Mouse (Mus musculus) layer of hippocampus, postnatal 10 days (tissue): ENCODE data around the gene Dach1. TPM values are rescaled to one million over a fixed set of nuclear protein-coding genes. Genes with fewer than 3 reads are reported as not detected.

Source experiments
- DNase-seq, 2 experiments: peaks; one replicate each; pipeline ENCODE4 v3.0.0; 2021; ENCODE audit warnings: low spot score in 2 of 2
- total RNA-seq, 2 experiments: library from RNA; stranded (reverse); gene quantifications; 2 replicates each; pipeline ENCODE4 v1.2.3; 2021

Dach1 gene
- total RNA-seq, 2 experiments from 2014 or later: 7.5 to 8.5 TPM

DNA sequence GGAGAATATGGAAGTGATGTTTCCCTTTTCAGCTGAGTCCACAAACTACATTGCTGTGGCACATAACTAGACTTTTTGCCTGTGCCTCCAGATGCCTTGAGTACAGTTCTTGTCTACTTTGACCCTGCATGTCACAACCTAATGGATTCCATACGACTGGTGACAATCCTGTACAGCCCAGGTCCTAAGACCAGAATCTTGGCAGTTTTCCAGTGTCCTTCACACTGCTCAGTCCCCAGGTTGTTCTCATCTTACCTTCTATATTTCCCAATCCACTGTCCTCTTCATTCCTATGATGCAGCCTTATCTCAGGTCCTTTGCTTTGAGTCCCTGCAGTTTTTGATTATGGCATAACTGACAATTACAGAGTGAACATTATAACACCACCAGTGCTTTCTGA lies 131.0 kb downstream of the Dach1 start:
- DNase-seq: no peak

- DNase-seq: no peak
Observed at GRCm38 (mm10) chr14:98037175-98037574, 132.4 kb downstream of the Dach1 start.

DNA sequence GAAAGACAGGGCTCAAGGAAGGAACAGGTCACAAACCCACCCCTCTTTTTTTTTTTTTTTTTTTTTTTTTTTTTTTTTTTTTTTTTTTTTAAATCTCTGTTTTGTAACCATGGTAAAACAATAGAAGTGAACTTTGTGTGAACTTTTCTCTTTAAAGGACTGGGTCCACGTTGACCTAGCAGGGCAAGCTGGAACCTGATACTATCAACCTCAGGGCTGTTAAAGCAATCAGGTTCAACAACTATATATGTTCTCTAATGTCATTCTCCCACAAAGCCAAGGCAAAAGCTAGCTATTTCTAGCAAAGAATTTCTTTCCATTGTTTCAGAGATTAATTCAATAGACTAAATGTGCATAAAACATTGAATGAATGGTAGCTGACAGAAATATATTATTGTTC lies 134.3 kb downstream of the Dach1 start:
- no peak for DNase-seq

- no peak for DNase-seq
Observed at GRCm38 (mm10) chr14:98023540-98023939, 146.0 kb downstream of the Dach1 start.

DNA sequence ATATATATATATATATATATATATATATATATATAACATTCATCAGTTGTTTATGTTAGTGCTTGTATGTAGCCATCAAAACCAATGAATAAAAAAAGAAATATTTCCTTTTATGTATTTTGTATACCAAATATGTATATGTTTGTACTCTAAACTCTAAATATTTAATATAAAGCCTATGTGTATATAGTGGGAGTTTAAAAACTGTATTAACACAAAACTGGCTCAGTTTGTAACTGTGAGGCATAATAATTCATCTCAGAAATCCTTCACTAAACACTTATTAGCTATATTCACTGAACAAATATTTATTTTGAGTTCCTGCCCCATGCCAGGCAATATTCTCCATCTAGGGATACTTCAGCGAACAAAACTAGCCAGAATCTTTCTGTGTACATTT lies 155.5 kb downstream of the Dach1 start:
- no peak for DNase-seq

DNA sequence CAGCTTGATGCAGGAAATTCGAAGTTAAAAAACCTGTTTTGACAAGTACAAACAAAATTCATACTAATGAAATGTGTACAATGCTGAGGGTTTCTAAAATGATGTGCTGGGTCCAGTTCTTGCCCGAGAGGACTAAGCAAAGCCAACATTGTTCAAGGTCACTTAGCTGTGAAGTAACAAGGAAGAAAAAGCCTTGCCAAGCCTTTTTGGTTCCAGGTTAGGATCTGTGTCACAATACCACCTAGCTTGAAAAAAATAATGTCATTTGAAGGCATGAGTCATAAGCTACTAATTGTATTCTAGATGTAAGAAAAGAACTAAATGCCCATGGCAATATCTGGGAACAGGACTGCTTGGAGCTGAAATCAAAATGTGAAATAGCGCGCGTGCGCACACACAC lies 161.1 kb downstream of the Dach1 start:
- no peak for DNase-seq

- no peak for DNase-seq
Observed at GRCm38 (mm10) chr14:98002021-98002680, 167.4 kb downstream of the Dach1 start.

DNA sequence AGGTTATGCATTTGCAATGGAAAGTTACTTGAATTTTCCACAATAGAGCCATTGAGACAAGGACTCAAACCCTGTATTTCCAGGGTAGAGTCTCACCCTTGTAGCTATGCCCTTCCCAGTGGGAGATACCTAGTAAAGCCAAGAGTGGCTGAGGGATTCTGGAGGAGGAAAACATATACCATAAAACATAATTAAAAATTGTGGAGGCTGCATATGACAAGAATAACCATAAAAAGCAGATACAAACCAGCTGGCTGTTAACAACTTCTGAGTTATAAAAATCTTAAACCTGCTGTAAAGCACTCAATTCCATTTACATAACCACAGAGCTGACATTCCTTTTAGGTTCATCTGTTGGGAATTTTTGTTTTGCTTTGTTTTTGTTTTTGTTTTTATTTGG lies 171.0 kb downstream of the Dach1 start:
- no peak for DNase-seq

DNA sequence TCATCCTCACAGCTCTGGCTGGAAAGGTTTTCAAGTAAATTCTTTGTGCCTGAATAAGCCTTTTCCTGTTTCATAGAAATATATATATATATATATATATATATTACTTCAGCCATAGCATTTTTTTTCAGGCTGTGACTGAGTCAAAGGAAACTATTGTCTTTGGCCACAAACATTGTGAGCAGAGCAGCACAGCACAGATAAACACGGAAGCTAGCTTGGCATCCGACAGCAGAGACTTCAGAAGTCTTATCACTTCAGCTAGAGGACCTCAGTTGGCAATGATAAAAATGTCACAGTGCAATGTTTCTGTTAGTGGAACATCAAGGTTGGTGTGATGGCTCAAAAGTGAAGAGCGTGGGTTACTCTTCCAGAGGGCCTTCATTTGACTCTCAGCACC lies 186.3 kb downstream of the Dach1 start:
- DNase-seq: no peak

- DNase-seq: no peak
Observed at GRCm38 (mm10) chr14:97982676-97983075, 186.9 kb downstream of the Dach1 start.

GRCm38 (mm10) chr14:97980879-97981278 lies 188.7 kb downstream of the Dach1 start:
- no peak for DNase-seq

GRCm38 (mm10) chr14:97976091-97976490 lies 193.5 kb downstream of the Dach1 start:
- no peak for DNase-seq

GRCm38 (mm10) chr14:97975447-97975846 lies 194.1 kb downstream of the Dach1 start:
- no peak for DNase-seq

- no peak for DNase-seq
Observed at GRCm38 (mm10) chr14:97964543-97965069, 205.0 kb downstream of the Dach1 start.

DNA sequence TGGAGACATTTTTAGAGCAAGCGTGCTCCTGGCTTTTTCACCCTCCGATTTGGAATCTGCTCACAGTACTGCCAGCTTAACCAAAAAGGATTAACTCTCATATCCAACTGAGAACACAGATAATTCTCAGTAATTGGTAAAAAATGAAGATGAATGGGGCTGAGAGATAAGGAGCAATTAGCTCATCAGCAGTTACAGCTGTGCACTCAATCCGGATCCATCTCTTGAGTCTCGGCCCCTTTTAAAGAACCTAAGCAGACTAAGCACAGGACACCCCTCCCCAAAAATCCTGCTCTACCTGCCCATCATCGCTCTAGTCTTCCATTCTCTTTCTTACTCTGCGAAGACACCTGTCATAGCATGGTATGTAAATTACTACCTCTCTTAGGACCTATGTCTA lies 205.9 kb downstream of the Dach1 start:
- no peak for DNase-seq

DNA sequence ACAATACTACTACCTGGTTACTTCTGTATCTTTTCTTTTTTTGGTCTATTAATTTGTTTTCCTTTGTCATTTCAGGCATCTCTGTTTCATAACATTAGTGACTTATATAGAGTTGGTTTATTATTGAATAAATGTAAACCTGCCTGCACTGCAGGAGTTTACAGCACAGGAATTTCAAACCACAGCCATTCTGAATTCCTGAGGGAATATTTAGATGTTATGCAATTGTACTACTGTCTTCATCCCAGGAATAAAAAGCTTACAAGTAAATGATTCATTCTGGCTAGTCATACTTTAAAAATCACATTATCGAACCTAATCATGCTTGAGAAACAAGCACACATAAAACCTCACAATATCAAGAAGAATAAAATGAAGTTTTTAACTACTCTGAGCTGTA lies 213.2 kb downstream of the Dach1 start:
- DNase-seq: no peak

DNA sequence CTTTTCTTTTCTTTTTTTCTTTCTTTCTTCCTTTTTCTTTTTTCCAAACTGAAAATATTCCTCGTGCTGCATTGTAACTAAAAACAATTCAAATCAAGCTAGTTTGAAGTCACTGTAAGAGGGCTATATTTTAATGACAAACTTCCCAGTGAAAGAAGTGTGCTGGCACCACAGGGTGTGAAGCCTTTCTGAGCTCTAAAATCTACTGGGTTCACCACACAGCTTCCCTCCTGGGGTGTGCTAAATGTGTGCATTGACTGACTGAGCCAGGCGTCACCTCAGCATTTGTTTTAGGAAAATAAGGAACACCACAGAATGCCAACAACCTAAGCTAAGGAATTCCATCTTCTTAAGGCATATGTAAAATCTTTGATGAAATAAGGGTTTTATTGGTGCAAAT lies 224.1 kb downstream of the Dach1 start:
- no peak for DNase-seq

- no peak for DNase-seq
Observed at GRCm38 (mm10) chr14:97944643-97945268, 224.8 kb downstream of the Dach1 start.

DNA sequence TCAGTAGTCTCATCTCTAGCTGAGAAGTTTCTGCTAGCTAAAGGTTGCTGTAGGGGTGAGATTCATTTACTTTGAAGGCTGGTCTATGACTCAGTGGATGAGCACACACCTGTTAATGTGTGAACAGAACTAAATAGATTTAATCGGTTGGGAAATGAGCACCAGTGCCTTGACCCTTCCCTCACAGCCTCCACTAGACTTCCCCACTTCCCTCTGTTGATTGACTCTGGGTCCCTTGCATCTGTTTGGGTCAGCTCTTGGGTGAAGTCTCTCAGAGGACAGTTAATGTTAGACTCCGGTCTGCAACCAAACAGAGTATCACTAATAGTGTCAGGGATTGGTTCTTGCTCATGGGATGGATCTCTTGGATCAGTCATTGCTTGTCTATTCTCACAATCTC lies 227.2 kb downstream of the Dach1 start:
- no peak for DNase-seq

DNA sequence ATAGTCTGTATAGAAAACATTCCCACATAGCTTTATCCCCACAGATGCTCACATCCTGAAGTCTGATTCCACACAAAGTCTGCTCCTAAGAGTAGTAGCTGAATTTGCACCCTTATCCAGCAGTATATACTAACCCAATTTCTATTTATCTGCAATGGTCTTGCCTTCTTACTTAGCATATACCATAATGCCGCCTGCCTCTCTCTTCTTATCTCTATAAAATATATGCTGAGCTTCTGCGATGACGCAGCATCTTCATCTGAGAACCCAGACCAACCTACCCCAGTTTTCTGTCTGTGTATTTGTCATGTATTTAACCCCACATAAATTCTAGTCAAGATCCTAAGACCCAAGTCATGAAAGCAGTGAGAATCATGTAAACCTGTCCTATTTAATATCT lies 272.9 kb downstream of the Dach1 start:
- no peak for DNase-seq

GRCm38 (mm10) chr14:97881976-97882375 lies 287.6 kb downstream of the Dach1 start:
- DNase-seq: no peak

DNA sequence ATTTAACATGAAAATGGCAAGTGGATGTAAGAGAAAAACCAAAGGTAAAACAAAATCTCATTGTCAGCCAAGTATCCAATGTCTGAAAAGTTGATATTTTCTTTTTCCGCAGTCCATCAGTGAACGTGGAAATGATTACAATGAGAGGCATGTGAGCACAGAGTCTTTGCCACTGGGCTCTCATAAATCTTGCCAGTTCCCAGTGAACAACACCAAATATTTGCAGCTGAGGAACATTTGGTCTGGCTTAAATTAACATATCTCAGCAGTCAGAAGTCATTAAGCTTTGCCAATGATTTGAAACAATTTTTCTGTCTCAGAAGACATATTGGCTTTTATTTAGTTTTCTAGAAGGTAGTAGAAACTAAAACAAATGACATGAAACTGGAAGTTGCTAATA lies 298.6 kb downstream of the Dach1 start:
- DNase-seq: no peak

- no peak for DNase-seq
Observed at GRCm38 (mm10) chr14:97858384-97858783, 311.2 kb downstream of the Dach1 start.
